Mouse (Mus musculus) ZHBTc4 (cell line): ENCODE results near the gene Epha1.

Source experiments
- DNase-seq: peaks from one replicate; pipeline ENCODE4 v3.0.0-alpha.2; 2011; ENCODE audit warnings: low read depth, low spot score

Gene Epha1

DNA sequence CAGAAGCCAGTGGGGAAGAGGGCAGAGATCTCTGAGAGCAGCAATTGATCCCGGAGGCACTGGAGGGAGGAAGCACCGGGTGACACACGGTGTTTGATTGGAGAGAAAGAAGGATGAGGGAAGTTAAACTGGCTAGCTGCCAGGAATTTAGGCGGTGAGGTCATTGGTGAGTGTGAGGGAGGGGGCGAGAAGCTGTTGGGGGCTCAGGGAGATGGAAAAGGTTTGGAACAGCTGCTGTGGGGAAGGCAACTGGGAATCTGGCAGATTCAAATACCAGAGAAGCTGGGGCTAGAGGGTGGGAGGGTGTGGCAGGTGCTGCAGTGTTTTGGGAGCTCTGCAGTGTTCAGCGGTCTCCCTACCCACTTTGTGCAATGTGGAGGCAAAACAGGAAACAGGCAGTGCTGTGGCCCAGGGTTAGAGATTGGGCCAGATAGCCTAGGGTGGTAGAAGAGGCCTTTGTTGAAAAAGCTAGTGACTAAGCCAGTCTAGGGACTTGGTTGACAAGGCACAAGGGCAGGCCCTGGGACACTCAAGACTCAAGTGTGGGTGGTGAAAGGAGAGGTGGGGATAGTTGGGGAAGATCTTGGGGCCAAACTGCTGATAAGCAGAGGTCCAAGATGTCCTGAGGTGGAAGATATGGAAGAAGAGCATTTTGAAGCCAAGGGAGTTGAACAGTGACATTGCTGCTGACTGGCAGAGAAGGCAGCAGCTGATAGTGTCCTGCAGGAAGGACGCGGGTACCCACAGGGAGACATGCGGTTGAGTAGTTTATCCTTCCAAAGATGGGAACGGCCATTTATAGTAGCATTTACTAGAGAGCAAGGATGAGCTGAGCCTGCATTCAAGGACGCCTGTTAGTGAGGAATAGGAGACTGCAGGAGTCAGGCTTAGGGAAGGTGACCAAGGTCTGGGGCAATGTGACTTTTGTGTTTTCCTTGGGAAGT is 18.7 kb downstream of the Epha1 start:
- no peak for DNase-seq

DNA sequence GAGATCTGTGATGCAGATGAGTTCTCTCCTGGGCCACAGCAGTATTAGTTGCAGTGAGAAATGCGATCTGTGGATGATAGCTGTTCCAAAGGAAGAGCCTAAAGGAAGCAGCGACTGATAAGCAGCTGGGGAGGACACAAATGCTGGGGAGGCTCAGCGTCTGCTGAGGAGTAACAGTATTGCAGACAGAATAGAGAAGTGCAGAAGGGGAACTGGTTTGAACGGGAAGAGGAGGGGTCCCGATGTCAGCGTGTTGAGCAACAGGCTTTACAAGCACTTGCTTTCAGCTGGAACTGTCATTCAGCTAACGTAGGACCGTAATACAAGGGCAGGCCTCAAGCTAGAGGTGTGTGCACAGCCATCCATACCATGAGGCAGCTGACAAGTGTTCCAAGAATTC is 19.9 kb downstream of the Epha1 start:
- no peak for DNase-seq

DNA sequence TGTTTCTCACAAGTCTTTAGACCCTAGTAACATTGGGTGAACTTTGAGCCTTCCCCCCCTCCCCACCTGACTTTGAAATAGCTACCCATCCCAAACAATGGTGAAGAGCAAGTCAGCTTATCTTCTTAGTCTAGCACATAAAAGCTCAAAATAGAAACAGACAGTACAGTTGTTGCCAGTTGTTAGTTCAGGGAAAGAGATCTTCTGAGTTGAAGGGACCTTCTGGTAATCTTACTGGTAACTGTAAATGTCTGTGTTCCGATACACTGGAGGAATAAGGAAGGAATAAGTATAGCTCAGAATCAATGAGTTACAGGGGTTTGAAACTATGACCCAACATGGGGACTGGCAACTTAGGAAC is 20.6 kb downstream of the Epha1 start:
- no peak for DNase-seq

DNA sequence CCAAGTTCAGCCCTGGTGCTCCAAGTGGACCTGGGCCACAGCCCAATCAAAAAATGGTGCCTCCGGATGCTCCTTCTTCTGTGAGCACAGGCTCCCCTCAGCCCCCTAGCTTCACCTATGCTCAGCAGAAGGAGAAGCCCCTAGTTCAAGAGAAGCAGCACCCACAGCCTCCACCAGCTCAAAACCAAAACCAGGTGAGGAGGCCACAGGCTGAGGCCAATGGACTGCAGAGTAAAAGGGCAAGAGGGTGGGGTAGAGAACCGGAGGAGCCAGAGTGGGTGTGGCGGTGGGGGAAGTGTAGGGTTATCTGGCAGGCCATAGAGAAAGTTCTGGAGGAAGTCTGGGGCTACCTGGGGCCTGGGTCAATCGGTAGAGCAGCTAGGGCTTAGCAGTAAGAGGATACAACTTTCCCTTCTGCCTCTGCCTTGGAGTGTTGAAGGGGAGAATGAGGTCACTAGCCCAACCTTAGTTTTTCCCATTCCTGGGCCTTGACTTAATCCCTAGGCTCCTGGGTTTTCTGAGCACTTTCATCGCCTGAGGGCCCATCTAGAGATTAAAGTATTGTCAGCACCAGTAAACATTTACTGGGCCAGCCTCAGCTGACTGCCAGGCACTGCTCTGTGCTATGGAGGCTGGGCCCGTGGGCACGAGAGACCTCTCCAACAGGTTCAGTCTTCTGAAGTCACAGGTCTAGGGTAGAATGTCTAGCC is 21.1 kb downstream of the Epha1 start:
- no peak for DNase-seq

DNA sequence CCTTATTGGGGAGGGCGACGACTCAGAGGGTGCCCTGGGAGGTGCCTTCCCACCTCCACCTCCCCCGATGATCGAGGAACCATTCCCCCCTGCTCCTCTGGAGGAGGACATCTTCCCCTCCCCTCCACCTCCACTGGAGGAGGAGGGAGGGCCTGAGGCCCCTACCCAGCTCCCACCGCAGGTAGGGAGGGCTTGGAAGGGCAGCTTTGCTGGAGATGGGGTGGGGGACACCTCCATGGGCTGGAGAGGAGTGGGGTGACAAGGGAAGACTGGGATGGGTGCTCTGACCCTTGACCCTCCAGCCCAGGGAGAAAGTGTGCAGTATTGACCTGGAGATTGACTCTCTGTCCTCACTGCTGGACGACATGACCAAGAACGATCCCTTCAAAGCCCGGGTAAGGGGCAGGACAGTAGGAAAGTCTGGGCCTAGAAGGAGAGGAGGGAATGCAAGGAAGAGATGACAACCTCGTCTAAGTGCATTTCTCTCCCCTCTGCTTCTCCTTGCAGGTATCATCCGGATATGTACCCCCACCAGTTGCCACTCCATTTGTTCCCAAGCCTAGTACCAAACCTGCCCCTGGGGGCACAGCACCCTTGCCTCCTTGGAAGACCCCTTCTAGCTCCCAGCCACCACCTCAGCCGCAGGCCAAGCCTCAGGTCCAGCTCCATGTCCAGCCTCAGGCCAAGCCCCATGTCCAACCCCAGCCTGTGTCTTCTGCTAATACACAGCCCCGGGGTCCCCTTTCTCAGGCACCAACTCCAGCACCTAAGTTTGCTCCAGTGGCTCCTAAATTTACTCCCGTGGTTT is 21.9 kb downstream of the Epha1 start:
- no peak for DNase-seq

DNA sequence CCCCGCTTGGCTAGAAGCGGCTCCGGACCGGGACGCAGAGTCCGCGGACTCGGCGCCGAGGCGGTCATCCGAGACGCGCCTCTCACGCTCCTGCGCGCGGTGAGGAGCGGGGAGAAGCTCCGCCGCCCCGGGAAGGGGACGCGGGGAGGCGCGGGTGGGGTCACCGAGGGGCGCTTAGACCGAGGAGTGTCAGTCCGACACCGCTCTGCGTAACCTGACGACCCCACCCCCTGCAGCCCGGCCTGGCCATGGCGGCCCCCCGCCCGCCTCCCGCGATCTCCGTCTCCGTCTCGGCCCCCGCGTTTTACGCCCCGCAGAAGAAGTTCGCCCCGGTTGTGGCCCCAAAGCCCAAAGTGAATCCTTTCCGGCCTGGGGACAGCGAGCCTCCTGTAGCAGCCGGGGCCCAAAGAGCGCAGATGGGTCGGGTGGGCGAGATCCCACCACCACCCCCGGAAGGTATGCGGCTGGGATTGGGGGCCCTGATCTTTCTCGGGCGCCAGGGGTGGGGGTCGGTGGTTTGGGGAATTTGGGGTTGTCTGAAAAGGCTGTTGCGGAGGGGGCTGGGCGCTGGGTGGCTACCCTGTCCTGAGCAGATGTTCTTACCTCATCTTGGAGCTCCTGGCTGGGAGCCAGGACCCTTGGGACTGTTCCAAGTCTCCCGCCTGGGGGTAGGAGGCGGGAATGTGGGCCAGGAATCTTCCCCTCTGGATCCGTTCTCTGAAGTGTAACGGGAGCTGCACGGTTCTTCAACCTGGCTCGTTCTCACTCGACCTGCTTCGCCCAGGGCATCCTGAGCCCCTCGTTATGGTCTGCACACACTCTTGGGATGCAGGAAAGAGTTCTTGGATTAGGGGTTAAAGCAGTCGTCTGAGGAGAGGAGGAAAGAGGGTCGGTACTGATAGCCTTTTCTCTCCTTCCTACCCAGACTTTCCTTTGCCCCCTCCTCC is 22.8 kb downstream of the Epha1 start:
- DNase-seq, result peak; percentile 85

DNA sequence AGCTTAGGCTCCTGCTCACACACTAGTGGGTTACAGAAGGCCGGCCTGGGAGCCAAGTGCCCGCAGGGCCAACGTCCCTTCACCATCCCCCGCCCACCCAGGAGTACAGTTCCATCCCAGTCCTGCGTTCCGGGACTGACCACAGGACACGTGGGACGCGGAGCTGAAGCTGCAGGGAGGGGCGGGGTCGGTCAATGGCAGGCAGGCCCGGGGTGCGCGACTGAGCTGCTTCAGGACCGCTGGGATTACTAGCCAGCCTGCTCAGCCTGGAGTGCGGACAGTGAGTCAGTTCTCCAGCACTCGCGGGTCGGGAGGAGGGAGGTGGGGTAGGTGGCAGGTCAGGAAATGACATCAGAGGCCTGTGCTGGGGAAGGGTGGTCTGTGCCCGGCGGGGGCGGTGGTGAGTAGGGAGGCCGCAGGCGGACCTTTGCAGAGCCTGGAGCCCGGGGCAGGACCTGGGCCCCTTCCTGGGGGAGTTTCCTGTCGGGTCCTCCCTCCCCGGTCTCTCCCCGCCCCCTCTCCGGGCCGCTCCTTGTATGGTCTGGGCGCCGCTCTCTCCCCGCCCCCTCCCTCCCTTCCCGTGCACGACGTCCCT is 23.5 kb downstream of the Epha1 start, which contains the start of gene Zyx:
Gene Zyx, plus strand, starts transcription at position 205 of the 595 bp plus-strand sequence.
- DNase-seq, result peak; percentile 91

DNA sequence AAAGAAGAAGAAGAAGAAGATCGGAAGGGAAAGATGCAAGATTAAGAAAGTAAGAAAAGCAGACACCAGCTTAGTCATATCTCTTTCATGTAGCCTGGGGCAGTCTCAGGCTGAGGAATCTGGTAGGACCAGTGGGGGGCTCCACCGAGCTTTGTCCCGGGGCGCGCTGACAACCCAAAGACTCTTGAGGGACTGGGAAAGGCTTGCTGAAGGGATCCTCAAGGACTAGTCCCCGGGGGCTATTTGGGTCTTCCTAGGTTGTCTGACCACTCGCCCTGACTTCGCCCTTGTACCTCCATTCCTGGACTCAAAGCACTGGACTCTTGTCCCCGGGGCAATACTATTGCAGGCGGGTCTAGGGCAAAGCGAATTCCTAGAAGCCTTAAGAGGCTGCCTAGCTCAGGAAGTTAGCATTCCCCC is 24.1 kb downstream of the Epha1 start:
- DNase-seq, result peak; percentile 66

DNA sequence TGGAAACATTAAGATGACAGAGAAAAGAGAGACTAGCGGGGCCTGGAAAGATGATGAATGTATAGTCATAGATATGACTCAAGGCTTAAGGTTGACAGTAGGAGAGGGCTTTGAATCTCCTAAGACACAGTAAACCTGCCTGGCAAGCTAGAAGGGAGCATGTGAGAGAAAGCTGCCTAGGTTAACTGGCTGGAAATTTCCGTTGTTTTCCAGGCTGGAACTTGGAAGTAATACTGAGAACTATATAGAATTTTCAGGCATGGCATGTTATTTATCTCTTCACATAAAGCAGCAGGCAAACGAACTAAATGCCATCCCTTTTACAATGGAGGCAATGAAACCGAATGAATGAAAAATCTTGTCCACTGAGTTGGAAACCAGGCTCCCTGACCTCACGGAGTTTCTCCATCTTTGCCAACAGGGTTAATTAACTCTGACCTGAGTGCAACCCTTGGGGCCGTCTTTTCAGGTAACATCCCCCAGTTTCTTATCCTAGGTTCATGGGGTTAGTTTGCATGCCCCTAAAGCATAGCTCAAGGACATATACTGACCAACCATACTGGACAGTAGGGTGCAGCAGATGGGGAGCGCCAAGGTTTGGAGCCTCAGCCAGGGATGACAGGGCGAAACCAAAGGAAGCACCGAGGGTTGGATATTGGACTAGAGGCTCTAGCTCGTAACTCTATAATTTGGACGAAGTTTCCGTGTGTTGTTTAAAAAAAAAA is 24.6 kb downstream of the Epha1 start:
- no peak for DNase-seq

DNA sequence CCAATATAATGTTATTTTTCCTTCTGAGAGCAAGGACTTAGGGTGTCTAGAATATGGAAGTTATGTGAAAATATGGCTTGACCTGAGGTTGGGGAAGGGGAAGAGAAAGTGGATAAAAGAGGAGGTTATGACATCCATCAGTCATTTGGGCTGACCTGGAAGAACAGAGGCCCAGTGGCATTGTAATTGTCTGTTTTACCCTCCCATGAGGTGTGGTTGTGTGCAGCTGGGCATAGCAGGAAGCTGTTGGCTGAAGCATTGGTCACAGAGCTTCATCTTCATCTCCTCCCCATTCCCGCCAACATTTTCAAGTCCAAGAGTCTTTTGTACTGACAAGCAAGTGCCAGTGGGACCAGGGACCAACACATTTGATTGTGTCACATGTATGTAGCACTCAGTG is 28.8 kb downstream of the Epha1 start:
- DNase-seq, result no peak

DNA sequence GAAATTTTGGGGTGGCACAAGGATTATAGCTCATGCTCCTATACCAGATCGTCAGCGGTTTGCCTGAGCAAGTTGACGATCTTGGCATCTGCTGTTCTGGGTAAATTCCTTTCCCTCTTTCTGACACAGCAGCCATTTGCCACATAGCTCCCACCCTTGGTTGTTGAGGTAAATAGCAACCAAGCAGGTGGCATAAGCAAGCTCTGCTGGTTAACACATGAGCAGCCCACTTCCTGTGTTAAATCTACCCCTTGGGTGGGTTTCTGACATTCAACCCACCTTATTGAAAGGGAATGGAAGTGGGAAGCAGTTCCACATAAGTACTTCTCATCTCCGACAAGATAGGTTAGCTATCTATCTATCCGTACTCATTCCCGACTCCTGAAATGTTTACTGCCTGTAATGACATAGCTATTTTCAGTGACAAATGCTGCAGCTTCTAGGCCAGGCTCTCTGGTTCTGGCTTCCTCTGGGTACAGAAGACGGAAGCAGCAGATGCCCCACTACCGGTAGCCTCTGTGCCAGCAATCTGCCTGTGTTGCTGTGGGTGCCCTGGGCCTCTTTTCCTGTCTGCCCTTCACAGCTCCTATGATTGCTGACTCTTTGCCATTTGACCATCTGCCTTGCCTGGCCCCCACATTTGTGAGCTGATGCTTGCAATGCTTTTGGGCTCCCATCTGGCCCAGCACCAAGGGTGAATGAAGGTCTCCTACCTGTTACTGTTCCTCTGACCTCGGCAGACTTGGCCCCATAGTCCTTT is 29.5 kb downstream of the Epha1 start:
- no peak for DNase-seq

DNA sequence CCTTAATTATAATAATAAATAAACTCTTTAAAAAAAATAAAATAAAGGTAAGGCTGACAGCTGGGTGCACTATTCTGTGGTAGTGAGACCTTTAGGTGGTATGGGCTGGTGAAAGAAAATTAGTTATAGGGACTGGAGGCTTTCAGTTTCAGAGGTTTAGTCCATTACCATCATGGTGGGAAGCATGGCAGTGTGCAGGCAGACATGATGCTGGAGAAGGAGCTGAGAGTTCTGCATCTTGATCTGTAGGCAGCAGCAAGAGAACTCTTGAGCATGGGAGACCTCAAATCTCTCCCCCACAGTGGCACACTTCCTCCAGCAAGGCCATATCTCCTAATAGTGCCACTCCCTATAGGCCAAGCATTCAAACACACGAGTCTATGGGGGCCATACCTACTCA is 30.9 kb downstream of the Epha1 start:
- DNase-seq, result no peak

DNA sequence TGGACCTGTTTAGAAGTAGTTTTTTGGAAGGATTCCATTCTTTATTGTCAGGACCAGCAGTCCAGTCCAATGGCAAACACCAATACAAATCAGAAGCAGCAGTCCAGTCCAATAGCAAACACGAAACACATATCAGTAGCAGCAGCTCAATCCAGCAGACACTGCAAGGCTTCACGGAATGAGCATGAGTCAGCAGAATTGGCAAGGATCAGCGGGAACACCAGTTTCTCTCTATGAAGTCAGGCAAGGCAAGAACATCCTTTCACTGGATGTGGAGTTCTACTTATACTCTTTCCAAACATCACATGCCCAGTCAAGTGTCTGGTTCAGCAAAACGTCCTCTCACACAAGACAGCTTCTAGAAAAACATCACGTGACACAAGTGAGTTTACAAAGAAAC is 33.1 kb downstream of the Epha1 start:
- DNase-seq, result peak; percentile 33

DNA sequence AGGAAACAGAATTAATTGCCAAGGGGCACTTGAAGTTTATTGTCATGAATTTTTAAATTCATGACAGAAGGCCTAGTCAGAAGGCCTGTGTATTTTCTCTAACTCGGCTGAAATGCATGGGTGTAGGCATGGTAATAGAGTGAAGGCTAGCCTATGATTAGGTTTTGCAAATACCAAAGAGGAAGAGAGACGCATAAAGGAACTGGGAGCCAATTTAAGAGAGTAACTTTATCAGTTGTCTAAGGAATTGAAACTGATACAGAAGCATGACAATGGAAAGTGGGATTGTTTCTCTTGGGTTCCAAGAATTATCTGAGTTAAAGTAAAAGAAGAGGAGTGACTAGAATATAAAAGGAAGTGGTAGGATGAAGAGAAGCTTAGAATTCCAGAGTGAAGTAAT is 33.9 kb downstream of the Epha1 start:
- no peak for DNase-seq

DNA sequence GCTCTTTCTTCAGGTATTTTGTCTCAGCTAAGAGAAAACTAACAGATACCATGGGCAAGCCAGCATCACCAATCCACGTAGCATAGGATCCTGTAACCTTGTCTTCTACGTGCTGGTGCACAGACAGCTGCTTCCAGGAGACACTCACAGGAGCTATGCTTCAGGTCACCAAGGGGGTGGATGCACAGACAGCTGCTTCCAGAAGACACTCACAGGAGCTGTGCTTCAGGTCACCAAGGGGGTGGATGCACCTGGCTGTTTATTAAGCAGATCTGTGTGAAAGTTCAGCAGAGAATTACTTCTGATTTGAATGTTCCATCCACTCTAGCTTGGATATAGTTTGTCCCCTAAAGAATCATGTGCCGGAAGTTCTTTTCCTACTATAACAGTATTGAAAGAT is 42.1 kb downstream of the Epha1 start:
- DNase-seq, result no peak

DNA sequence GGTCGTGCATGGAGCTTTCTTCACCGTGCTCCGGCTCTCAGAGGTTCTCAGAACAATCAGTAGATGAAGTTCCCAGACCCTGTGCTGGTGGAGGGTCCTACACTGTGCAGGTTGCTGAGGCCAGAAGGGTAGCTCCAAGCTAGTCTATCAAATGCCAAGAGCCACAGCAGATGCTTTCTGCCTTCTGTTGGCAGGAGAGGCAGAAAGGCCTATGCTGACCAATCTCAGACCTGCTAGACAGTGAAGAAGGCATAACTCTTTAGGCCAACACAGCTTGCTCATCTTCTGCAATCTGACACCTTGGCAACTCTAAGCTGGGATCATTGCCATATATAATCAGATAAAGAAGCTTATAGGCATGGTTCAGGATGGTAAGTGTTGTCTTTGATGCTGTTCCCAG is 42.9 kb downstream of the Epha1 start:
- no peak for DNase-seq

DNA sequence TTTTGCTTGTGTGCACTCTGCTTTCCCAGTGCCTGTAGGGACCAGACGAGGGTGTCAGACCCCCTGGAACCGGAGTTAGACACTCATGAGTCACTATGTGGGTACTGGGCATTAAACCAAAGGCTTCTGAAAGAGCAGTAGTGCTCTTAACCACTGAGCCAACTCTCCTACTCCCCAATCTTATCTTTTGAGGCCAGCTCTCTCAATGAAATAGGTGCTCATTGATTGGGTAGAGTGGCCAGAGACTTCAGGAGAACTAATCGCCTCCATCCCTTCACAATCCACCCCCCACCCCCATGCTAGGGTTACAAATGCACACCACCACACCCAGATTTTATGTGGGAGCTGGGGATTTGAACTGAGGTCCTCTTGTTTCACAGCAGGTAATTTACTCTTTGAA is 44.3 kb downstream of the Epha1 start:
- DNase-seq, result no peak

DNA sequence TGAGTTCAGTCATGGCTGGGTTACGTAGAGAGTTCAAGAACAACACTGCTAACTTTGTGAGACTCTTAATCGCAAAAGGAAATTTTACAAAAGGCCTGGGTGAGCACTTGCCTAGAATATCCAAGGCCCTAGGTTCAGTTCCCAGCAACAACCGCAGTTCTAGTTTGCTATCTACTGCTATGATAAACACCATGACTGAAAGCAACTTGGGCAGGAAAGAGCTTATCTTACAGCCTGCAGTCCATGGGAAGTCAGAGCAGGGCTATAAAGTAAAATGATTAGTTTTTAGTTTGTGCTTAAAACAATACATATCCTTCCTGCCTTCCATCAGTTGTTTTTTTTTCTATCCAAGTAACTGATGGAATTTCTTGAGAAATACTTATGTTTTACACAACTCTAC is 46.6 kb downstream of the Epha1 start:
- DNase-seq, result no peak

DNA sequence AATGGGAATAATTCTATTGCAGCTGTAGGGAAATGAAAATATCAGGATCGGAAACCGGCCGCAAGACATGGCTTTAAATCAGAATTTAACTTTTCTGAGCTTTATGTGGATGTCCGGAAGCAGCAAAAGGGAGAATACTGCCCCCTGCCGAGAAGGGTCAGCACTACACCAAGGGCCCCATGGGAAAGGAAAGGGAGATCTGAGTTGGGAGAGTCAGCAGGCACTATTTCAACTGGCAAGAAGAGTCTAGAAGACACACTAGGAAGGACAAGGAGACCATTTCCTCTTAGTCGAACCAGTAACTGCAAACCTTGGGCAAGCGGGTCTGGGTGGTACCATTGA is 47.8 kb downstream of the Epha1 start:
- peak; percentile 75 for DNase-seq
